In the genomic region with DNA sequence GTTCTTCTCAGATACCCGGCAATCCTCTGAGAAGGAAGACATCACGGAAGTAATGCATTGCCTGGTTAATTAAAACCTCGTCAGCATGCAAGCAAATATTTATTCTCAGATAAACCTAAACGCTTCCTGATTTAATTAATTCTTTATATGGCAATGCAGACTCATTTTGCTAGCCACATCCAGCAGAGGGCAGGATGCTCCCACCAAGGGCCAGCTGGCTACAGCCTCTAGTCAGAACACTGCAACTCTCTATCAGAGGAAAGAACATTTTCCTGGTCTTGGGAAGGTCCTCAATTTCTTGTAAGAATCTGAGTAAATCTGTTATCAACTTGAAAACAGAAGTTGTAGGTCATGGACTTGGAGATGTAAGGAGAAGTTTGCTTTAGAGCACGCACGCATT, we compare ENCODE assay signal across 8 mouse cellular contexts. TPM values are rescaled to one million over a fixed set of nuclear protein-coding genes. Genes with fewer than 3 reads are reported as not detected.
A peak's percentile ranks its signal among the peaks of the same experiment; 100 is the strongest.
DNase-seq lines count a peak whose midpoint lies in the region; ATAC-seq lines count a peak whose summit lies in the region.

No protein-coding gene starts in this region.

- peak; percentile 68 for ATAC-seq in CD4-positive, CD25-positive, alpha-beta regulatory T cell, adult 4 months

- peak; percentile 70 for DNase-seq in adipocyte (ENCODE audit: low spot score)
- peak; percentile 69 for DNase-seq in embryo, embryonic 10.5 days (ENCODE audit: low spot score)
- DNase-seq in heart, postnatal 14 days = peak; percentile 61 to 73
- DNase-seq in layer of hippocampus, adult 11-12 months (ENCODE audit: low spot score) = peak; percentile 77
- peak; percentile 70 for DNase-seq in lung, postnatal 10 days
- peak; percentile 62 for DNase-seq in retina, postnatal 1 day
- no peak for DNase-seq in c-Kit-positive CD71-positive TER-119-positive erythroid progenitor cells, embryonic 14.5 days (ENCODE audit: low spot score)

- intact Hi-C loops in heart, postnatal 14 days (cut with DNase I) = loop anchor here (5.0 kb wide), 3 partner anchors 83 to 468 kb away; no protein-coding TSS in a partner anchor

RNA-seq across cellular contexts. Expression of a gene that starts 4.1 kb away (rescaled TPM):
- polyA plus RNA-seq in CD4-positive, CD25-positive, alpha-beta regulatory T cell, adult 4 months (2017; shearing (Covaris generic)) = 100 to 1,000 TPM; 430 to 456 TPM
- total RNA-seq in heart, postnatal 14 days (2021) = 1 to 10 TPM; 1.1 to 4.7 TPM
